Mouse (Mus musculus) heart, adult 2 months (tissue): ENCODE results near the gene Fntb.

Experiments used
- CTCF ChIP-seq: fragments of 200-600 bp; IDR thresholded peaks from 2 replicates; pipeline ENCODE4 v1.8.1; 2022; ENCODE audit warnings: antibody characterized with exemption, mild to moderate bottlenecking, moderate library complexity
- EP300 ChIP-seq: fragments of 200-500 bp; IDR thresholded peaks from 2 replicates; pipeline ENCODE4 v1.6.1; 2011; ENCODE audit warnings: low read depth, low read length, control low read depth; ENCODE audit not compliant: insufficient read depth
- POLR2A ChIP-seq: fragments of 200-500 bp; IDR thresholded peaks from 2 replicates; pipeline ENCODE4 v1.6.1; 2011; ENCODE audit warnings: mild to moderate bottlenecking, low read depth, low read length, control low read depth; ENCODE audit not compliant: insufficient read depth

DNA sequence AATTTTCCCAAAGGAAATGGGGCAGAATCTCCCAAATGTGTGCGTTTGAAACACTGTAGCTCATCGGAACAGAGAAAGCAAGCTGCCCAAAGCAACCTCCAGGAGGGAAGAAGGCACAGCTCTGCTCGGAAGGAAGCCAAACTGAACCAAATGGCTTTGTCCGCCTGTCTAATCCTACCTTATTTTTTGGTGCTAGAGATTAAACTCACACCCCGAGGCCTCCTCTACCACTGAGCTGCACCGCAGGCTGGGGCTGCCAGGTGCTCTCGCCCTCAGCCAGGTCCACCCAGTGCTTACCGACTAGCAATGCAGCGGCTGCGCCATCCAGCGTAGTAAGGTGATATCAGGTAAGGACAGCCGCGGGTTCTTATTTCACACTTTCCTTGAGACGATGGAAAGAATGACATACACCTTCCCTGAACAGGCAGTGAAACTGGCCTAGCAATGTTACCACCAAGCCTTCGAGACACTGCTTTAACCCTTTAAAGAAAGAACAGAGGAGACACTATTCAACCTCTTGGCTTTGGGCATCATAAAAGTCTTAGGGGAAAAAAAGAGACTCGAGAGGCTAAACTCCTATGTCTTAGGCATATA, 14.4 kb upstream of the Fntb start:
- no peak for TF ChIP-seq POLR2A
- no peak for TF ChIP-seq CTCF
- TF ChIP-seq EP300 = no peak
